Mouse (Mus musculus) midbrain, postnatal 0 days (tissue): ENCODE data around the gene Wdr1. TPM values are rescaled to one million over a fixed set of nuclear protein-coding genes. Genes with fewer than 3 reads are reported as not detected.
"Not testable (repeated sequence)": the region's sequence is repeated elsewhere in the genome, so short reads cannot be mapped to it uniquely, and the experiment has no call there.

Experiments
- ATAC-seq: fragments of 200-750 bp; cut with Nextera tagmentation; 2 replicates; pipeline ENCODE4 v1.8.0; 2017; ENCODE audit warnings: moderate number of reproducible peaks, mild to moderate bottlenecking, moderate TSS enrichment, moderate library complexity; ENCODE audit not compliant: low FRiP score
- DNase-seq: peaks from one replicate; pipeline ENCODE4 v3.0.0-alpha.2; 2015; ENCODE audit warnings: low spot score
- H3K27ac ChIP-seq: fragments of 300-500 bp; sonication (generic); 2 replicates; pipeline ENCODE4 v1.5.1; 2014; ENCODE audit warnings: low read depth, mild to moderate bottlenecking, low read length, mixed read lengths
- H3K27me3 ChIP-seq: fragments of 300-500 bp; sonication (generic); 2 replicates; pipeline ENCODE4 v1.6.1; 2014; ENCODE audit warnings: low read length, control low read depth, mixed read lengths; ENCODE audit not compliant: insufficient read depth
- H3K36me3 ChIP-seq: fragments of 300-500 bp; sonication (generic); 2 replicates; pipeline ENCODE4 v1.6.1; 2014; ENCODE audit warnings: low read length, control low read depth, mixed read lengths; ENCODE audit not compliant: insufficient read depth
- H3K4me1 ChIP-seq: fragments of 300-500 bp; sonication (generic); 2 replicates; pipeline ENCODE4 v1.6.1; 2014; ENCODE audit warnings: mild to moderate bottlenecking, control low read depth, antibody characterized with exemption, low read length, mixed read lengths; ENCODE audit not compliant: insufficient read depth
- H3K4me2 ChIP-seq: fragments of 300-500 bp; sonication (generic); 2 replicates; pipeline ENCODE4 v1.6.1; 2014; ENCODE audit warnings: low read depth, mild to moderate bottlenecking, low read length, mixed read lengths; ENCODE audit not compliant: poor library complexity, severe bottlenecking
- H3K4me3 ChIP-seq: fragments of 300-500 bp; sonication (generic); 2 replicates; pipeline ENCODE4 v1.5.1; 2014; ENCODE audit warnings: low read depth, mild to moderate bottlenecking, low read length, moderate library complexity
- H3K9ac ChIP-seq: fragments of 300-500 bp; sonication (generic); replicated peaks from 2 replicates; pipeline ENCODE4 v1.6.1; 2014; ENCODE audit warnings: mild to moderate bottlenecking, low read length, moderate library complexity, mixed read lengths; ENCODE audit not compliant: poor library complexity, severe bottlenecking
- H3K9me3 ChIP-seq: fragments of 300-500 bp; sonication (generic); 2 replicates; pipeline ENCODE4 v1.6.1; 2016; ENCODE audit warnings: low read length, control low read depth
- CTCF ChIP-seq: IDR thresholded peaks from 2 replicates; pipeline ENCODE4 v1.5.1; 2016; ENCODE audit warnings: antibody characterized with exemption, mild to moderate bottlenecking
- WGBS: fragments of 180-500 bp; shearing (Covaris S2); extraction: QIAGEN DNeasy Blood & Tissue Kit; methylation state at CpG from one replicate; pipeline ENCODE4 v1.1.7; 2014; 5-methylcytosine and 5-hydroxymethylcytosine counted together
- polyA plus RNA-seq: library from polyadenylated mRNA; unstranded; fragments of >200 nt; fragmentation: Nextera tagmentation; extraction: Ambion mirVana; gene quantifications from 2 replicates; pipeline ENCODE4 v1.2.1, GENCODE M21; 2015
- total RNA-seq: library from RNA; depleted of rRNA; stranded (reverse); fragments of >200 nt; gene quantifications from 2 replicates; pipeline ENCODE4 v1.2.3, GENCODE M21; 2014

The Wdr1 gene
- total and polyA plus RNA-seq, 2 experiments from 2014 or later = 203 to 253 TPM

GRCm38 (mm10) chr5:38480822-38481707 lies 82.0 kb downstream of the Wdr1 start:
- H3K4me2 ChIP-seq = peak overlapping the region; percentile 39; the same call in 1 of the 2 replicates
- H3K4me1 ChIP-seq = no peaks in the 10 kb centered on the region
- no peak for TF ChIP-seq CTCF
- no peak overlapping the region for H3K27ac ChIP-seq
- DNase-seq = no peak
- H3K9me3 ChIP-seq = no peaks in the 10 kb centered on the region
- H3K36me3 ChIP-seq = no peaks in the 10 kb centered on the region
- H3K27me3 ChIP-seq = 0 out of 2 replicates have a peak, but pooled peaks cover 4% of the 10 kb centered on the region
- no peak overlapping the region for H3K9ac ChIP-seq
- no peak overlapping the region for H3K4me3 ChIP-seq
- ATAC-seq = no peak
- WGBS = 83% methylated on average over 10 of the region's 10 CpGs

GRCm38 (mm10) chr5:38479908-38480725 lies 82.9 kb downstream of the Wdr1 start:
- WGBS = 16% methylated on average over 22 of the region's 22 CpGs
- Histone ChIP-seq H3K27ac (peak overlapping the region; percentile 47; the same call in 1 of the 2 replicates), H3K4me3 (no peak overlapping the region), H3K27me3 (0 out of 2 replicates have a peak, but pooled peaks cover 4% of the 10 kb centered on the region), H3K4me1 (no peaks in the 10 kb centered on the region), H3K36me3 (no peaks in the 10 kb centered on the region), H3K9ac (0 out of 2 replicates have a peak overlapping the region, but pooled peaks have one; percentile 33), H3K9me3 (no peaks in the 10 kb centered on the region), H3K4me2 (peak overlapping the region; percentile 39)
- DNase-seq (peak; percentile 69), ATAC-seq (peak; percentile 45)
- TF ChIP-seq CTCF = peak; percentile 18; the same call in 1 of the 2 replicates

GRCm38 (mm10) chr5:38479545-38479907 lies 83.5 kb downstream of the Wdr1 start:
- not testable (repeated sequence) for H3K27me3 ChIP-seq, H3K4me3 ChIP-seq, H3K27ac ChIP-seq, H3K9ac ChIP-seq, H3K9me3 ChIP-seq, H3K36me3 ChIP-seq, DNase-seq, H3K4me1 ChIP-seq
- peak; percentile 42; the same call in 1 of the 2 replicates for ATAC-seq
- H3K4me2 ChIP-seq = peak overlapping the region; percentile 39

GRCm38 (mm10) chr5:38479027-38479426 lies 84.0 kb downstream of the Wdr1 start:
- 0 out of 2 replicates have a peak, but pooled peaks cover 4% of the 10 kb centered on the region for H3K27me3 ChIP-seq
- no peak overlapping the region for H3K4me2 ChIP-seq
- H3K4me1 ChIP-seq = no peaks in the 10 kb centered on the region
- no peaks in the 10 kb centered on the region for H3K36me3 ChIP-seq
- H3K27ac ChIP-seq = no peak overlapping the region
- DNase-seq = peak; percentile 34
- H3K4me3 ChIP-seq = no peak overlapping the region
- no peaks in the 10 kb centered on the region for H3K9me3 ChIP-seq
- TF ChIP-seq CTCF = no peak
- peak; percentile 28; the same call in 1 of the 2 replicates for ATAC-seq
- 28% methylated on average over 4 of the region's 4 CpGs for WGBS
- no peak overlapping the region for H3K9ac ChIP-seq

GRCm38 (mm10) chr5:38477731-38478445 lies 85.1 kb downstream of the Wdr1 start:
- DNase-seq = no peak
- 82% methylated on average over 7 of the region's 7 CpGs for WGBS
- ATAC-seq = no peak

More at GRCm38 (mm10) chr5:38477731-38478445, 85.1 kb downstream of the Wdr1 start:
- Histone ChIP-seq H3K9me3 (no peaks in the 10 kb centered on the region), H3K27ac (no peak overlapping the region), H3K36me3 (no peaks in the 10 kb centered on the region), H3K4me2 (no peak overlapping the region), H3K4me3 (no peak overlapping the region), H3K9ac (no peak overlapping the region), H3K4me1 (no peaks in the 10 kb centered on the region), H3K27me3 (0 out of 2 replicates have a peak, but pooled peaks cover 4% of the 10 kb centered on the region)
- no peak for TF ChIP-seq CTCF
